Mouse (Mus musculus) heart, postnatal 0 days (tissue): ENCODE measurements at regions not wholly inside any gene's neighbourhood (a gene's known extent, or its start where the extent isn't known, plus 50 kb on each side); places are given as distances from the start of the nearest gene placed in this dataset.

Experiments used
- ATAC-seq: fragments of 200-750 bp; cut with Nextera tagmentation; 2 replicates; pipeline ENCODE4 v1.8.0; 2017; ENCODE audit warnings: low read depth, moderate number of reproducible peaks, moderate library complexity; ENCODE audit not compliant: insufficient read depth
- DNase-seq: peaks from one replicate; pipeline ENCODE4 v3.0.0-alpha.2; 2016; ENCODE audit warnings: low spot score
- H3K27ac ChIP-seq: fragments of 300-500 bp; sonication (generic); 2 replicates; pipeline ENCODE4 v1.5.1; 2014; ENCODE audit warnings: low read depth, mild to moderate bottlenecking
- H3K27me3 ChIP-seq: fragments of 300-500 bp; sonication (generic); 2 replicates; pipeline ENCODE4 v1.6.1; 2014; ENCODE audit warnings: low read length, mixed read lengths; ENCODE audit not compliant: control insufficient read depth, insufficient read depth
- H3K36me3 ChIP-seq: fragments of 300-500 bp; sonication (generic); replicated peaks from 2 replicates; pipeline ENCODE4 v1.6.1; 2014; ENCODE audit warnings: low read length, mixed read lengths; ENCODE audit not compliant: control insufficient read depth, insufficient read depth
- H3K4me1 ChIP-seq: fragments of 300-500 bp; sonication (generic); 2 replicates; pipeline ENCODE4 v1.6.1; 2014; ENCODE audit warnings: antibody characterized with exemption; ENCODE audit not compliant: control insufficient read depth, insufficient read depth
- H3K4me2 ChIP-seq: fragments of 300-500 bp; sonication (generic); 2 replicates; pipeline ENCODE4 v1.6.1; 2014; ENCODE audit warnings: low read depth, mild to moderate bottlenecking, low read length, moderate library complexity
- H3K4me3 ChIP-seq: fragments of 300-500 bp; sonication (generic); 2 replicates; pipeline ENCODE4 v1.5.1; 2014; ENCODE audit warnings: low read depth, low read length
- H3K9ac ChIP-seq: fragments of 300-500 bp; sonication (generic); replicated peaks from 2 replicates; pipeline ENCODE4 v1.6.1; 2014; ENCODE audit warnings: low read depth, low read length, mixed read lengths
- H3K9me3 ChIP-seq: fragments of 300-500 bp; sonication (generic); replicated peaks from 2 replicates; pipeline ENCODE4 v1.6.1; 2016; ENCODE audit warnings: low read length; ENCODE audit not compliant: control insufficient read depth
- CTCF ChIP-seq: IDR thresholded peaks from 2 replicates; pipeline ENCODE4 v1.5.1; 2016; ENCODE audit warnings: antibody characterized with exemption, control low read depth, low read depth
- EP300 ChIP-seq: IDR thresholded peaks from 2 replicates; pipeline ENCODE4 v1.6.1; 2016; ENCODE audit warnings: antibody characterized with exemption, low read depth
- WGBS: fragments of 180-500 bp; shearing (Covaris S2); extraction: QIAGEN DNeasy Blood & Tissue Kit; methylation state at CpG from one replicate; pipeline ENCODE4 v1.1.7; 2014; 5-methylcytosine and 5-hydroxymethylcytosine counted together

DNA sequence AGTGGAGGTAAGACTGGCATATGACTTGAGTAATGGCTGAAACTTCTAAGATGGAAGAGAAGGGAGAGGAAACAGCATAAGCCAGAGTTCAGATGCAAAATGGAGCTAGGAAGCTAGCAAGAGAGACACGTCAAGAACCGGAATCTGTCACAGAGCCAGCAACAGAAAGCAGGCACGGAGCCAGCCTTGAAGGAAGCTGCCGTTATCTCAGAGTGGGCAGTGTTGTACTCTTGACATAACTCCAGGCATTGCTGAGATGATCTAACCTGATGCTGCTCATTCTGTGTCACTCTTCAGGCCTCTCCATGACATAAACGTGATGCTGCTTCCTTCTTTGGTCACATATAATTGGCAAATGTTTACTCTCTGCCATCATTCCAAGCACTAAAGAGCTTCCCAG, 191.0 kb downstream of the Csl start:
- Histone ChIP-seq H3K4me3 (no peak overlapping the region), H3K9ac (no peak overlapping the region), H3K27ac (no peak overlapping the region), H3K27me3 (no peaks in the 10 kb centered on the region), H3K4me2 (no peak overlapping the region), H3K36me3 (no peaks in the 10 kb centered on the region), H3K9me3 (no peaks in the 10 kb centered on the region), H3K4me1 (peaks cover 5% of the 10 kb centered on the region; the same call in 1 of the 2 replicates)
- 5% methylated on average over 5 of the region's 5 CpGs for WGBS
- DNase-seq, result peak; percentile 23
- no peak for ATAC-seq
- TF ChIP-seq EP300 (no peak), CTCF (no peak)

DNA sequence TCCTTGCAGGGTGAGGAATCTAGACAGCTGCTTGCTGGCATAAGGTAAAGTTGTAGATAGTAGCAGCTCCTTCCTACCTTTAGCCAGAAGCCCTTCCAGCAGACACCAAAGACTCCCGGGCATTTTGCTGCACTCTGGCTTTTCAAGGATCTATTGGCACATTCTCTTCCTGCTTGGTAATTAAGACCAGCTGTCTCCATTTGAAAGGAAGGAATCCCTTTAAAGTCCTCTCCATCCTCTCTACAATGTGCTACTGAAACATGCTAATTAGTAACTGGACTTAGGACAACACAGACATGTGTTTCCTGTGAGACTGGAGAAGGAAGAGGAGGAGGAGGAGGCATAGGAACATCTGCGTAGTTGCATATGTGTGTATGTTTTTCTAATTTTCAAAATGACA, 189.3 kb downstream of the Csl start:
- no peak for TF ChIP-seq CTCF
- TF ChIP-seq EP300, result peak; percentile 56; the same call in 1 of the 2 replicates
- Histone ChIP-seq H3K27me3 (no peaks in the 10 kb centered on the region), H3K4me3 (no peak overlapping the region), H3K9ac (no peak overlapping the region), H3K4me1 (peaks cover 5% of the 10 kb centered on the region; the same call in 1 of the 2 replicates), H3K9me3 (no peaks in the 10 kb centered on the region), H3K4me2 (no peak overlapping the region), H3K36me3 (no peaks in the 10 kb centered on the region), H3K27ac (no peak overlapping the region)
- peak; percentile 53; the same call in 1 of the 2 replicates for ATAC-seq
- WGBS, result 40% methylated on average over 2 of the region's 2 CpGs
- DNase-seq, result peak; percentile 35

DNA sequence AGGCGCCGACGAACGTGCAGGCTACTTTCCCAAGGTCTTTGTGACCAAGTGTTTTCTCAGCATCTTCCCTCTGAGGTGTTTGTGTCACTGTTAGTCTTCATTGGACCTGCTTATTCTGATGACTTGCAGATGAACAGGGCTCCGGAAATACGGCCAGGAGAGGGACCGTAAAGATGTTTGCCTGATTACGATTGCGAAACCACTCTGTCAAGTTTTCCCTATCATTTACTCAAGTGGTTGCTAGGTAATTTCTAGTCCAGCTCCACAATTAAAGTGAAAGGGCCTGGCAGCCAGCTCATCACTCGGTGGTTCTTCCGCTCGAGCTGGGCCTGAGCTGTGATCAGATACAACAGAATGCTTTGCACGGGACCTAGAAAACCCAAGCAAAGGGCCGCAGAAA, 185.5 kb downstream of the Csl start:
- TF ChIP-seq EP300, result no peak
- no peak for TF ChIP-seq CTCF

DNA sequence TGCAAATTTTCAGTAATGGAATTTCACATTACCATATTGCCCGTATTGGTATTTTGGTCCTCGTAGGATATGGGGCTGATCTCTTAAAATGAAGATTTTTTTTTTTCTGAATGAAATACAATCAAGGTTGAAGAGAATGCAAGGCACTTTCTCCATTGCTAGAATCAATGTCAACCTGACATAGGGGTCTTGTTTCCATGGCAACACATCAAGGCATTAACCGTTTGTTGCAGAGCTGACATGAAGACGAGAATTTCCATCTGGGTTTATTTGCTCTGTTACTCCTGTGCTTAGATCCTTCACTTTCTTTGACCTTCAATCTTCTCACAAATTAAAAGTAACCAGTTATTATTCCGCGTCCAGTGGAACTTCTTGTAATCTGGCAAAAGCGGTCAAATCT, 184.2 kb downstream of the Csl start:
- Histone ChIP-seq H3K9me3 (no peaks in the 10 kb centered on the region), H3K4me3 (no peak overlapping the region), H3K27me3 (no peaks in the 10 kb centered on the region), H3K36me3 (no peaks in the 10 kb centered on the region), H3K4me2 (no peak overlapping the region), H3K9ac (no peak overlapping the region), H3K27ac (no peak overlapping the region), H3K4me1 (no peaks in the 10 kb centered on the region)
- 94% methylated on average over 7 of the region's 7 CpGs for WGBS
- TF ChIP-seq CTCF (no peak), EP300 (no peak)
- no peak for ATAC-seq
- no peak for DNase-seq

More for the DNA sequence above, 185.5 kb downstream of the Csl start:
- WGBS, result 51% methylated on average over 14 of the region's 14 CpGs
- Histone ChIP-seq H3K36me3 (no peaks in the 10 kb centered on the region), H3K4me3 (no peak overlapping the region), H3K27ac (no peak overlapping the region), H3K27me3 (no peaks in the 10 kb centered on the region), H3K9ac (no peak overlapping the region), H3K4me1 (no peaks in the 10 kb centered on the region), H3K4me2 (no peak overlapping the region), H3K9me3 (no peaks in the 10 kb centered on the region)
- DNase-seq (no peak), ATAC-seq (no peak)

DNA sequence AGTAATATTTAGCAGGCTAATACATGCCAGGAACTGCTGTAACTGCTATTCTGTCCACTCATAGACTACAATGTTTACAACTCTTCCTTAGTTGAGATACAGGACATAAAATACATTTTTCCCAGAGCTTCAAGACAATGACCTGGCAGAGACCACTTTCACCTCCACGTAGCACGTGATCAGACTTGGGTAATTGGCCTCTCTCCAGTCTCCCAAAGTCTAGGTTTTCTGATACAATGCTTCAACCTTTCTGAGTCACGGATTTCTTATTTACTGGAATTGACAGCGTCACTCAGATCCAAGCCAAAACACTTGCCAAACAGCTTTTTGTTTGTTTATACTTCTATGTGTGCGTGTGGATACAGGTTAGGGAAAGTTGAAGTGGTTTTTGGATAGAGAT, 183.2 kb downstream of the Csl start:
- DNase-seq (no peak), ATAC-seq (no peak)
- H3K27me3 ChIP-seq, result no peaks in the 10 kb centered on the region
- no peak overlapping the region for H3K4me3 ChIP-seq
- H3K4me2 ChIP-seq, result no peak overlapping the region
- H3K36me3 ChIP-seq, result no peaks in the 10 kb centered on the region
- WGBS, result 60% methylated on average over 5 of the region's 5 CpGs
- no peak overlapping the region for H3K9ac ChIP-seq
- H3K27ac ChIP-seq, result no peak overlapping the region
- no peaks in the 10 kb centered on the region for H3K4me1 ChIP-seq
- TF ChIP-seq EP300 (no peak), CTCF (no peak)
- no peaks in the 10 kb centered on the region for H3K9me3 ChIP-seq

DNA sequence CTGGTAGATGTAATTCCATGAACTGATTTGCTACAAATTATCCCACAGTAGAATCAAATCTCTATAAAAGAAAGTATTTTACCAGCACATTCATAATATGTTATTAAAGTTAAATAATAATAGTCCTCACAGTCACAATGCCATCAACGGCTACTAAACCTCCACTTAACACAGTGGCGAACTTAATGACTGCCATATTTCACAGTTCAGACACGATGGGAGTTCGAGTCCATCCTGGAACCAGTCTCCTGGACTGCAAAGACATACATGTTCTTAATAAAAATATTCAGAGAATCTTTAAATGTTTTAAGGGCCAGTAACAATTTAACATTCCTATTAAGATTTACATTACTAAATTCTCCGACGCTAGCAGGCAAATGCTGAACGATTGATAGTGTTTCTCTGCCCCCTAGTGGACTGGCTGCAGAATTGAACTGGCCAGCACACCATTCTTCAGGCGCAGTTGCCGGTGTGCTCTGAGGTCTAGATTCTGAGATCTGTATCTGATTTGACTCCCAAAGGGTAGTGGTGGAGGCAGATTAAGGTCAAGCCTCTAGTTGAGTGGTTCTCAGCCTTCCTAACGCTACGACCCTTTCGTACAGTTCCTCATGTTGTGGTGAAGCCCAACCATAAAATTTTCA, 182.3 kb downstream of the Csl start:
- no peak for ATAC-seq

More for the DNA sequence above, 182.3 kb downstream of the Csl start:
- no peaks in the 10 kb centered on the region for H3K36me3 ChIP-seq
- no peak overlapping the region for H3K9ac ChIP-seq
- H3K9me3 ChIP-seq, result no peaks in the 10 kb centered on the region
- peak; percentile 62 for DNase-seq
- WGBS, result 25% methylated on average over 12 of the region's 12 CpGs
- H3K4me1 ChIP-seq, result no peaks in the 10 kb centered on the region
- no peak overlapping the region for H3K4me3 ChIP-seq
- H3K27ac ChIP-seq, result no peak overlapping the region
- TF ChIP-seq EP300, result no peak
- TF ChIP-seq CTCF, result peak; percentile 96
- H3K27me3 ChIP-seq, result no peaks in the 10 kb centered on the region
- H3K4me2 ChIP-seq, result no peak overlapping the region
